Comparison of ENCODE assay signal across 16 mouse cellular contexts in genomic region chr15:97587571-97588205, GRCm38 (mm10).
"Had no signal": no experiment of that assay in that cellular context is flagged by ENCODE, and none has a peak within 500 bp of the region (broad histone marks: within the 10 kb centered on the region; RNA-seq: fewer than 3 reads in every experiment).

No protein-coding gene starts in this region.

- H3K36me3 ChIP-seq: neural tube, embryonic 13.5 days; neural tube, embryonic 15.5 days; stomach, embryonic 15.5 days had no signal

- H3K4me2 ChIP-seq: neural tube, embryonic 13.5 days; neural tube, embryonic 15.5 days; stomach, embryonic 15.5 days had no signal

- H3K27me3 ChIP-seq: neural tube, embryonic 13.5 days; neural tube, embryonic 15.5 days; stomach, embryonic 15.5 days had no signal

- H3K9ac ChIP-seq: neural tube, embryonic 13.5 days; neural tube, embryonic 15.5 days; stomach, embryonic 15.5 days had no signal

- H3K4me1 ChIP-seq: neural tube, embryonic 13.5 days; neural tube, embryonic 15.5 days; stomach, embryonic 15.5 days had no signal

- H3K4me3 ChIP-seq: neural tube, embryonic 13.5 days; neural tube, embryonic 15.5 days; stomach, embryonic 15.5 days had no signal

- H3K27ac ChIP-seq: neural tube, embryonic 13.5 days; neural tube, embryonic 15.5 days; stomach, embryonic 15.5 days; stomach, postnatal 0 days had no signal

- DNase-seq: retina, postnatal 1 day; right cerebral cortex, adult 18-20 months; right cerebral cortex, postnatal 14 days; right cerebral cortex, postnatal 25 days; right cerebral cortex, postnatal 4 days; spleen, adult 18-20 months; thymus, adult 18-20 months; thymus, adult 2 months; thymus, postnatal 14 days; thymus, postnatal 25 days; thymus, postnatal 36 days; thymus, postnatal 4 days had no signal

- H3K9me3 ChIP-seq: neural tube, embryonic 13.5 days; neural tube, embryonic 15.5 days; stomach, embryonic 15.5 days had no signal
